Mouse (Mus musculus): Measurements from ENCODE around the gene Tigd4. TPM values are rescaled to one million over a fixed set of nuclear protein-coding genes. Genes with fewer than 3 reads are reported as not detected.

The Tigd4 gene
- polyA plus RNA-seq, 1 experiment from 2014 or later, result not detected

- no peak overlapping the region for H3K4me3 ChIP-seq (ENCODE audit: low read depth, low read length)
- H3K4me1 ChIP-seq (ENCODE audit: control insufficient read depth, insufficient read depth, low read length), result no peaks in the 10 kb centered on the region
- H3K9me3 ChIP-seq (replicated peaks; ENCODE audit: control insufficient read depth, low read length, poor library complexity, severe bottlenecking), result no peaks in the 10 kb centered on the region
- H3K9ac ChIP-seq (ENCODE audit: low read depth, low read length), result no peak overlapping the region
- H3K27ac ChIP-seq (ENCODE audit: low read length), result no peak overlapping the region
- no peak overlapping the region for H3K4me2 ChIP-seq (ENCODE audit: low read length)
- ATAC-seq, result no peak
- H3K27me3 ChIP-seq (ENCODE audit: control insufficient read depth, insufficient read depth, low read depth, low read length), result no peaks in the 10 kb centered on the region
- WGBS, result 84% methylated on average over 9 of the region's 9 CpGs
- H3K36me3 ChIP-seq (ENCODE audit: control insufficient read depth, insufficient read depth, low read length), result no peaks in the 10 kb centered on the region
Observed at GRCm38 (mm10) chr3:84645156-84646006, 52.0 kb downstream of the Tigd4 start.

GRCm38 (mm10) chr3:84646007-84646290 is 52.6 kb downstream of the Tigd4 start:
- Histone ChIP-seq H3K9me3 (replicated peaks; ENCODE audit: control insufficient read depth, low read length, poor library complexity, severe bottlenecking) (no peaks in the 10 kb centered on the region), H3K27me3 (ENCODE audit: control insufficient read depth, insufficient read depth, low read depth, low read length) (no peaks in the 10 kb centered on the region), H3K4me2 (ENCODE audit: low read length) (no peak overlapping the region), H3K36me3 (ENCODE audit: control insufficient read depth, insufficient read depth, low read length) (no peaks in the 10 kb centered on the region), H3K27ac (ENCODE audit: low read length) (no peak overlapping the region), H3K9ac (ENCODE audit: low read depth, low read length) (no peak overlapping the region), H3K4me3 (ENCODE audit: low read depth, low read length) (no peak overlapping the region), H3K4me1 (ENCODE audit: control insufficient read depth, insufficient read depth, low read length) (no peaks in the 10 kb centered on the region)
- ATAC-seq, result no peak
- WGBS, result 96% methylated on average over 3 of the region's 3 CpGs

DNA sequence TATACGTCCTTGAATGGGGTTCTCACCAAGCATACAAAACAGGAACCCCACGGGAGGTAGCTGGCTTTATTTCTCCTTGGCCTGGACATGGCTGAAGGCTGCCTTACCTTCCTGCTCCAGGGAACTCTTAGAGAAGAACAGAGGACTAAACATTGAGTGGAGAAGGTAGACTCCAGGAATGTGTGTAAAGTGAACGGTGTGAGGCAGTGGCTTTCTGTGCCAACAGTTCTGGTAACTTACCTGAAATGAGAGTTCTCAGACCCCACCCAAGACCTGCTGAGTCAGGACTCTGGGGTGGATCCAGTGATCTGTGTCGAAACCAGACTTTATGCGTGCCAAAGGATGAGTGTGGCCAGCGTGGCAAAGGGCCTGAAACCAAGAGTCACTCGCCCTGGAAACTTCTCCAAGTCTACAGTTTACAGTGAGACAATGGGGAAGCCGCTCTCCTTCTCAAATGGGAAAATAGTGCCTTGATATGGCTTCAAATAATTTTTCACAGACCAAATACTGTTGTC is 53.0 kb downstream of the Tigd4 start:
- Histone ChIP-seq H3K4me2 (ENCODE audit: low read length) (no peak overlapping the region), H3K36me3 (ENCODE audit: control insufficient read depth, insufficient read depth, low read length) (no peaks in the 10 kb centered on the region), H3K27me3 (ENCODE audit: control insufficient read depth, insufficient read depth, low read depth, low read length) (no peaks in the 10 kb centered on the region), H3K9ac (ENCODE audit: low read depth, low read length) (no peak overlapping the region), H3K27ac (ENCODE audit: low read length) (no peak overlapping the region), H3K4me3 (ENCODE audit: low read depth, low read length) (no peak overlapping the region), H3K9me3 (replicated peaks; ENCODE audit: control insufficient read depth, low read length, poor library complexity, severe bottlenecking) (no peaks in the 10 kb centered on the region), H3K4me1 (ENCODE audit: control insufficient read depth, insufficient read depth, low read length) (no peaks in the 10 kb centered on the region)
- 86% methylated on average over 8 of the region's 8 CpGs for WGBS
- no peak for ATAC-seq

Other genes with a start within 250 kb of the Tigd4 start
- 3.5 and 4.9 TPM in 2 replicates for gene Fhdc1, start 113.1 kb upstream of the Tigd4 start, polyA plus RNA-seq (2015; fragmentation: Nextera tagmentation; extraction: Ambion mirVana)
- 22.1 and 22.4 TPM in 2 replicates for gene Arfip1, start 10.9 kb upstream of the Tigd4 start, polyA plus RNA-seq (2015; fragmentation: Nextera tagmentation; extraction: Ambion mirVana)
- gene Tmem154, start 72.6 kb downstream of the Tigd4 start, polyA plus RNA-seq (2015; fragmentation: Nextera tagmentation; extraction: Ambion mirVana), result 0.87 and 1.3 TPM in 2 replicates
- gene Fbxw7, start 221.7 kb downstream of the Tigd4 start, polyA plus RNA-seq (2015; fragmentation: Nextera tagmentation; extraction: Ambion mirVana), result 28.5 and 29.0 TPM in 2 replicates

All from midbrain, embryonic 16.5 days (tissue).